Comparison of ENCODE assay signal across 15 mouse cellular contexts in genomic region chr10:95307916-95308315, GRCm38 (mm10). TPM values are rescaled to one million over a fixed set of nuclear protein-coding genes. Genes with fewer than 3 reads are reported as not detected.
DNase-seq lines count a peak whose midpoint lies in the region; ATAC-seq and TF ChIP-seq lines count a peak whose summit lies in the region.
"Had no signal": no experiment of that assay in that cellular context is flagged by ENCODE, and none has a peak within 500 bp of the region (broad histone marks: within the 10 kb centered on the region; RNA-seq: fewer than 3 reads in every experiment).

No protein-coding gene starts in this region.

- H3K4me2 ChIP-seq in kidney, postnatal 0 days (ENCODE audit: low read length): no peak overlapping the region
- H3K4me2 ChIP-seq in lung, embryonic 16.5 days (ENCODE audit: low read depth, low read length): no peak overlapping the region
- no peak overlapping the region for H3K4me2 ChIP-seq in stomach, postnatal 0 days (replicated peaks; ENCODE audit: low read depth)
- H3K4me2 ChIP-seq: forebrain, embryonic 13.5 days; neural tube, embryonic 13.5 days had no signal

- no peaks in the 10 kb centered on the region for H3K27me3 ChIP-seq in kidney, postnatal 0 days (ENCODE audit: insufficient read depth, low read length)
- H3K27me3 ChIP-seq in lung, embryonic 16.5 days (ENCODE audit: control insufficient read depth, insufficient read depth, low read depth, low read length): no peaks in the 10 kb centered on the region
- no peaks in the 10 kb centered on the region for H3K27me3 ChIP-seq in stomach, postnatal 0 days (ENCODE audit: control insufficient read depth, insufficient read depth, low read length)

- H3K27ac ChIP-seq in kidney, postnatal 0 days: no peak overlapping the region
- peak overlapping the region; percentile 74 for H3K27ac ChIP-seq in lung, embryonic 16.5 days (ENCODE audit: low read length)
- peak overlapping the region; percentile 58; the same call in 1 of the 2 replicates for H3K27ac ChIP-seq in stomach, postnatal 0 days (replicated peaks)
- H3K27ac ChIP-seq: forebrain, embryonic 13.5 days; hindbrain, postnatal 0 days; neural tube, embryonic 13.5 days had no signal

- H3K9me3 ChIP-seq in kidney, postnatal 0 days (replicated peaks; ENCODE audit: low read length): no peaks in the 10 kb centered on the region
- H3K9me3 ChIP-seq in lung, embryonic 16.5 days (ENCODE audit: control insufficient read depth, low read length): no peaks in the 10 kb centered on the region
- H3K9me3 ChIP-seq in stomach, postnatal 0 days (ENCODE audit: control insufficient read depth, low read length): no peaks in the 10 kb centered on the region
- H3K9me3 ChIP-seq: forebrain, embryonic 13.5 days; midbrain, embryonic 10.5 days; neural tube, embryonic 13.5 days had no signal

- 0 out of 2 replicates have a peak, but pooled peaks cover 3% of the 10 kb centered on the region for H3K4me1 ChIP-seq in kidney, postnatal 0 days (replicated peaks; ENCODE audit: insufficient read depth, low read length)
- H3K4me1 ChIP-seq in lung, embryonic 16.5 days (replicated peaks; ENCODE audit: control insufficient read depth, insufficient read depth, low read length): peaks cover 32% of the 10 kb centered on the region
- H3K4me1 ChIP-seq in stomach, postnatal 0 days (replicated peaks; ENCODE audit: control insufficient read depth, insufficient read depth): peaks cover 4% of the 10 kb centered on the region

- 88% methylated on average over 5 of the region's 5 CpGs for WGBS in kidney, postnatal 0 days
- 73% methylated on average over 5 of the region's 5 CpGs for WGBS in lung, embryonic 16.5 days
- 89% methylated on average over 5 of the region's 5 CpGs for WGBS in stomach, postnatal 0 days

- H3K36me3 ChIP-seq in kidney, postnatal 0 days (ENCODE audit: insufficient read depth, low read length): no peaks in the 10 kb centered on the region
- no peaks in the 10 kb centered on the region for H3K36me3 ChIP-seq in lung, embryonic 16.5 days (ENCODE audit: control insufficient read depth, insufficient read depth, low read length)
- H3K36me3 ChIP-seq in stomach, postnatal 0 days (ENCODE audit: control insufficient read depth, insufficient read depth, low read length): no peaks in the 10 kb centered on the region
- H3K36me3 ChIP-seq: midbrain, embryonic 10.5 days; neural tube, embryonic 13.5 days had no signal

- no peak for TF ChIP-seq EP300 in stomach, postnatal 0 days (optimal IDR thresholded peaks at IDR 0.05)

- peak; percentile 18; the same call in 1 of the 2 replicates for TF ChIP-seq CTCF in kidney, postnatal 0 days (IDR thresholded peaks at IDR 0.05; ENCODE audit: low read depth)
- peak; percentile 32 for TF ChIP-seq CTCF in stomach, postnatal 0 days (IDR thresholded peaks at IDR 0.05; ENCODE audit: low read depth)

- no peak overlapping the region for H3K4me3 ChIP-seq in kidney, postnatal 0 days (replicated peaks; ENCODE audit: low read depth, low read length)
- no peak overlapping the region for H3K4me3 ChIP-seq in lung, embryonic 16.5 days (ENCODE audit: low read length)
- no peak overlapping the region for H3K4me3 ChIP-seq in stomach, postnatal 0 days (ENCODE audit: low read depth, low read length)
- H3K4me3 ChIP-seq: forebrain, embryonic 13.5 days; midbrain, embryonic 10.5 days; neural tube, embryonic 13.5 days had no signal

- H3K9ac ChIP-seq in kidney, postnatal 0 days (ENCODE audit: low read depth, low read length): no peak overlapping the region
- H3K9ac ChIP-seq in lung, embryonic 16.5 days (ENCODE audit: low read length): no peak overlapping the region
- H3K9ac ChIP-seq in stomach, postnatal 0 days (ENCODE audit: low read length): no peak overlapping the region
- H3K9ac ChIP-seq: forebrain, embryonic 13.5 days; neural tube, embryonic 13.5 days had no signal

- ATAC-seq in kidney, postnatal 0 days (replicated peaks; ENCODE audit: low FRiP score, low read depth): no peak
- no peak for ATAC-seq in lung, embryonic 16.5 days (ENCODE audit: low read depth)
- no peak for ATAC-seq in stomach, postnatal 0 days (ENCODE audit: low FRiP score, low TSS enrichment)
- ATAC-seq: forebrain, embryonic 13.5 days; hindbrain, postnatal 0 days had no signal

- no peak for DNase-seq in kidney, postnatal 0 days (ENCODE audit: low spot score)
- no peak for DNase-seq in kidney, postnatal 36 days
- DNase-seq in lung, postnatal 4 days: no peak
- DNase-seq in ZHBTc4 (ENCODE audit: low read depth, low spot score) (peak; percentile 84), adipocyte (ENCODE audit: low spot score) (no peak)
- DNase-seq in stomach, postnatal 0 days (ENCODE audit: low spot score): no peak
- DNase-seq: cerebellum, adult 8-10 months; kidney, adult 8-10 months; right cerebral cortex, postnatal 14 days; thymus, postnatal 25 days had no signal

RNA-seq across cellular contexts. Expression of gene Cradd, which starts 16.0 kb away (rescaled TPM):
- polyA plus RNA-seq in kidney, postnatal 0 days (2015; fragmentation: Nextera tagmentation; extraction: Ambion mirVana): 10.3 and 10.5 TPM in 2 replicates
- 12.0 and 12.7 TPM in 2 replicates for polyA plus RNA-seq in lung, embryonic 16.5 days (2015; fragmentation: Nextera tagmentation; extraction: Ambion mirVana)
- polyA plus RNA-seq in stomach, postnatal 0 days (2015; fragmentation: Nextera tagmentation; extraction: Ambion mirVana): 9.8 and 12.5 TPM in 2 replicates
